Mouse (Mus musculus): ENCODE data around the gene Mfsd4b3.

Mfsd4b3 gene

DNA sequence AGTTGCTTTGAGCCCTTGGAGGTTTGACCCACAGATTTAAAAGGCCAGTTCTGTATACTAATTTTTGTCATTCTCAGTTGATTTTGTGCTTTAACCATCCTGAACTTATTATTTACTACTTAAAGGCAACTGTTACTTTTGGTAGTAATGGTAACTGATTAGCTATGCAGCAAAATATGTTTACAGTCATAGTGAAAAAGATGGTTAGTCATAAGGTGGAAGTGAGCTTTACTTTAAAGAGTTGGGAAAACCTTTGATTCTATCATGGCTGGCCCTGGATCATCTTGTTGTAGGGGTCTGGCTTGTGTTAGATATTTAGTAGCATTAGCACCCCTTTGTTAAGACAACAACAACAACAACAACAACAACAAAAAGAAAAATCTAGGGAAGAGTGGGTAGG lies 47.3 kb downstream of the Mfsd4b3 start:
- DNase-seq: no peak

DNA sequence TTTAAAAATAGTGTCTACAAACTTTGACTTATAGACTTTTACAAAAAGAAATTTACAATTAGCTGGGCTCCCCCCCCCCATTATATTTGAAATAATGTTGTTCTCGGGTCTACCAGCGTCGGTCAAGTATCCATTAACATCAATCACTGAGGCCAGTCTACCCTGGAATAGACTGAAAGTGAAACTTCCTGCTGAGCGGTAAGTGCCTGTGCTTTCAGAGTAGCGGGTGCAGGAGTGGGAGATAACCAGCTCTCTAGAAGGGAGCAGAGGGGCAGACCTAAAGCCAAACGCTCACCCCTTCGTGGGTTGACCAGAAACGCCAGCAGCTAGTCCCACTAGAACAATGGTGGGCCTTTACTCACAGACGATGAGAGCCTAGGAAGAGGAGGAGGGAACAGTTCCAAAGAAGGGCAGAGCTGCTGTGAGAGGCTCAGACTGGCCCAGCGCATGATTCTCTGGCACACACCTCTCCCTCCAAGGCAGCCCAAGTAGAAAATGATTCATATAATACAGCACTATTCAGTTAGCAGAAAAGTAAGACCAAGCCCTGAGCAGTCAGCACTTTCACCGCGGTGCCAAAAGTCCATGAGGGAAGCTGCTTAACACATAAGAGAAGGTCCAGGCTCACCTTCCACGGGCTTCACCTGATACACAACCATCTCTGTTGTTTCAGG lies 51.0 kb downstream of the Mfsd4b3 start:
- no peak for DNase-seq

DNA sequence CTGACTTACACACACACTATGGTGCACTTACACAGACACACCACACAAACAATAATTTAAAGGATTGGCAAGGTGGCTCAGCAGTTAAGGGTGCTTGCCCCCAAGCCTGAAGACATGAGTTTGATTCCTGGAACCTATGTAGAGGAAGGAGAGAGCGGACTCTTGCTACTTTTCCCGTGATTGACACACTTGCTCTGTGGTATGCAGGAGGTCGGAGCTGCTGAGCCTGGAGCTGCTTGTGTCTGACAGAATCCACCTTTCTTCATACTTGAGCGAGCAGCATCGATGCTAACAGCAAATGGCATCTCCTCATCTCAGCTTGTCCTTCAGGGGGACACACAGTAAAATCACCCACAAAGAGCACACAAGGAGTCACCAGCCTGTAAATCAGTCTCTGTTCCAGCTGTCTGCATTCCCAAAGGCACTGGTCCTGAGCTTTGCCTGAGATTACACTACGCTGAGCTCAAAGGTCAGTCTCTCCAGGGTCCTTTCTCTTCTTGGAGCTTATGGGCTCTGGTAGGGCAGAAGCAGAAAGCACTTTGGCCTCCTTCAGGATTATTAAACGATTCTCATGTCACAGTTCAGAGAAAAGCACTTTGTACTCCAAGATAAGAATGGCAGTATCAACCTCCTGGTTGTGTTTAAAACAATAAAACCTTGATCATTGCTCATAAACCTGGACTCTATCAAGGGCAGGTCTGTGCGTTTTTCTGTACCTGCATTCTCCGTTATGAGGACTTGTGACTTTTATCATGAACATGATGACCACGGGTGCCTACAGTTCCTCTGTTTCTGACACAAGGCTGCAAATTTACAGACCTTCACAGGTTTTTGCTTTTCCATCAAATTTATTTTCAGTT lies 52.9 kb downstream of the Mfsd4b3 start:
- no peak for DNase-seq

DNA sequence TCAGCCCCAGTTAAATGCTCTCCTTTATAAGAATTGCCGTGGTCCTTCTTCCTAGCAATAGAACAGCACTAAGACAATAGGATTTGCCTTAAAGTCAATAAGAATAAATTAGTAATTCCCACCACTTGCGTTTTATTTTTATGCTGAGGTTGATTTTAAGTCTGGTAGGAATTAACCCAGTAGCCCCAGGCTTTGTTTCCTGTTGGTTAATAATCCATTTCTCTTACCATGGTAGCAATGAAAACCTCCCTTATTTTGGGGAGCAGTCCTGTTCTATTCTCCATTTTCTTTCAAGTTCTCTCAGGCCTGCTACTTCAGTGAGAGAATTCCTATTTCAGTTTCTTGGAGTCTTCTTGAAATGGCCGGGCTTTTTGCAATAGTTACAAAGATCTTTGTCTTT lies 55.8 kb downstream of the Mfsd4b3 start:
- no peak for DNase-seq

DNA sequence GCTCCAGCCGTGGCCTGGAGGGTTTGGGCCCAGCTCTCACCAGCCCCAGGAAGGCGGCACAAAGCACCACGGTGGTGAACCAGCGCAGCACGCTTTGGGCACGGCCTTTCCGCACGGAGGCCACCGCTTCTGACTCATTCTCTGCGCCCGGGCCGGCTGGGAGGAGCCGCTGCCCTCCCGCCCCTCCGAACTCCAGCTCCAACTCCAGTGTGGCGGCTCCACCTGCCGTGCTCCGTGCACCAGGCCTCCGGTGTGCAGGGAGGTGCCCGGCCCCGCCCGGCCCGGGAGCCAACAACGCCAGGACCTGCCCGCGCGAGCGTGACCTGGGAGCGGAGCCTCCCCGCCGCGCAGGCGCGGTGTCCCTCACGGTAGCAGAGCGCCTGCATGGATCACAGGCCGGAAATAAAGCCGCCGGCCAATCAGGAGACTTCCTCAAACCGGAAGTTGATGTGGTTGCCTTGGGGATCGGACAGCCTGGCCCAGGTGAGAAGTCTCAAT lies 61.0 kb downstream of the Mfsd4b3 start, which contains the start of gene Mfsd4b4:
TSS of gene Mfsd4b4 (minus strand) at position 365 of the 498 bp plus-strand sequence.
- DNase-seq: peak; percentile 92
